Mouse (Mus musculus) kidney, embryonic 16.5 days (tissue): Measurements from ENCODE around the gene Ctbp1. TPM values are rescaled to one million over a fixed set of nuclear protein-coding genes. Genes with fewer than 3 reads are reported as not detected.

Source experiments
- ATAC-seq: fragments of 200-750 bp; cut with Nextera tagmentation; 2 replicates; pipeline ENCODE4 v1.8.0; 2017; ENCODE audit warnings: moderate TSS enrichment; ENCODE audit not compliant: low FRiP score, low TSS enrichment
- H3K27ac ChIP-seq: fragments of 300-500 bp; sonication (generic); 2 replicates; pipeline ENCODE4 v1.5.1; 2014; ENCODE audit warnings: low read length
- H3K27me3 ChIP-seq: fragments of 300-500 bp; sonication (generic); 2 replicates; pipeline ENCODE4 v1.6.1; 2014; ENCODE audit warnings: low read length, control low read depth, mixed read lengths; ENCODE audit not compliant: insufficient read depth
- H3K36me3 ChIP-seq: fragments of 300-500 bp; sonication (generic); 2 replicates; pipeline ENCODE4 v1.6.1; 2014; ENCODE audit warnings: low read length, control low read depth, mixed read lengths; ENCODE audit not compliant: insufficient read depth
- H3K4me1 ChIP-seq: fragments of 300-500 bp; sonication (generic); 2 replicates; pipeline ENCODE4 v1.6.1; 2014; ENCODE audit warnings: low read length, control low read depth, mixed read lengths; ENCODE audit not compliant: insufficient read depth
- H3K4me2 ChIP-seq: fragments of 300-500 bp; sonication (generic); replicated peaks from 2 replicates; pipeline ENCODE4 v1.6.1; 2014; ENCODE audit warnings: low read depth, low read length
- H3K4me3 ChIP-seq: fragments of 300-500 bp; sonication (generic); 2 replicates; pipeline ENCODE4 v1.5.1; 2014; ENCODE audit warnings: mild to moderate bottlenecking, low read length
- H3K9ac ChIP-seq: fragments of 300-500 bp; sonication (generic); replicated peaks from 2 replicates; pipeline ENCODE4 v1.6.1; 2014; ENCODE audit warnings: low read length
- H3K9me3 ChIP-seq: fragments of 300-500 bp; sonication (generic); 2 replicates; pipeline ENCODE4 v1.6.1; 2016; ENCODE audit warnings: low read length, control low read depth
- WGBS: fragments of 180-500 bp; shearing (Covaris S2); extraction: QIAGEN DNeasy Blood & Tissue Kit; methylation state at CpG from one replicate; pipeline ENCODE4 v1.1.7; 2014; 5-methylcytosine and 5-hydroxymethylcytosine counted together
- polyA plus RNA-seq: library from polyadenylated mRNA; unstranded; fragments of >200 nt; fragmentation: Nextera tagmentation; extraction: Ambion mirVana; gene quantifications from 2 replicates; pipeline ENCODE4 v1.2.1, GENCODE M21; 2015

The Ctbp1 gene
- polyA plus RNA-seq, 1 experiment from 2014 or later, result 350 TPM

DNA sequence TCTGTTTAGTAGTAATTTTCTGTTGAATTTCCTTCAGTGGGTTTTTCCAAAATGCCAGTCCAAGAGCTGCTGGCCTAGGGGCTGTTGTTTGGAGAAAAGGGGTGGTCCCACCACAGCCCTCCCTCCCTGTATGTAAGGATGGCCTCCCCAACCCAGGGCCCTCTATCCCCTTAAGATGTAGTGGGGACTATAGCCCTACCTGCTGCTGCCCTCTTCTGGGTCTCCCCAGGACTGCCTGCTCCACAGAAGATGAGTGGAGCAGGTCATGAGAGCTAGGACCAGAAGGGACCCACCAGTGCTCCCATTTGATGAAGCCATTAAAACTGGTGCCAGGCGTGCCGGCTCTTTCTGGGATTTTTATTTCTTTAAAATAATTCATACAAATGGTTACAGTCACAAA, 27.4 kb downstream of the Ctbp1 start:
- Histone ChIP-seq H3K4me1 (no peaks in the 10 kb centered on the region), H3K4me3 (no peak overlapping the region), H3K9me3 (no peaks in the 10 kb centered on the region), H3K27me3 (no peaks in the 10 kb centered on the region), H3K27ac (no peak overlapping the region), H3K9ac (no peak overlapping the region), H3K36me3 (peaks cover 63% of the 10 kb centered on the region), H3K4me2 (no peak overlapping the region)
- no peak; the same call in 1 of the 2 replicates for ATAC-seq
- WGBS, result 87% methylated on average over 2 of the region's 2 CpGs

DNA sequence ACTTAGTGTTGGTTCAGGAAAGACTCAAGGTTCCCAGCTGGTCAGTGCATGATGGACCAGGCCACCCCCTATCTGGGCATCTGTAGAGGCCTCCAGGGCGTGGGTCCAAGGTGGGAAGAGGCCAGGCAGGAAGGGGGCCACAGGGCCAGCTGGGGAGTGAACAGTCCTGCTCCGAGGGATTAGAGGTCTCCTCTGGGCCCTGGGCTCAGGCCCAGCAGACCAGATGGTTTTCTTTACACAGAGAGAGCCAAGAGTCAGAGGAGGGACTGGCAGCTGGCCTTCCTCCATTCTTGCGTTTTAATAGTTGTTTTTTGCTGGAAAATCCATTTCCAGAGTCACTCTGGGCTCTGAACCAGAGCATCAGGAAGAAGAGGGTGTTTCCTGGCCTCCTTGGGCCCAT, 29.1 kb downstream of the Ctbp1 start:
- 56% methylated on average over 3 of the region's 3 CpGs for WGBS
- peak; percentile 71 for ATAC-seq
- H3K36me3 ChIP-seq, result peaks cover 55% of the 10 kb centered on the region
- H3K4me3 ChIP-seq, result no peak overlapping the region
- H3K9me3 ChIP-seq, result no peaks in the 10 kb centered on the region
- H3K27ac ChIP-seq, result peak overlapping the region; percentile 38; the same call in 1 of the 2 replicates
- H3K4me1 ChIP-seq, result no peaks in the 10 kb centered on the region
- no peak overlapping the region for H3K9ac ChIP-seq
- H3K4me2 ChIP-seq, result no peak overlapping the region
- no peaks in the 10 kb centered on the region for H3K27me3 ChIP-seq

DNA sequence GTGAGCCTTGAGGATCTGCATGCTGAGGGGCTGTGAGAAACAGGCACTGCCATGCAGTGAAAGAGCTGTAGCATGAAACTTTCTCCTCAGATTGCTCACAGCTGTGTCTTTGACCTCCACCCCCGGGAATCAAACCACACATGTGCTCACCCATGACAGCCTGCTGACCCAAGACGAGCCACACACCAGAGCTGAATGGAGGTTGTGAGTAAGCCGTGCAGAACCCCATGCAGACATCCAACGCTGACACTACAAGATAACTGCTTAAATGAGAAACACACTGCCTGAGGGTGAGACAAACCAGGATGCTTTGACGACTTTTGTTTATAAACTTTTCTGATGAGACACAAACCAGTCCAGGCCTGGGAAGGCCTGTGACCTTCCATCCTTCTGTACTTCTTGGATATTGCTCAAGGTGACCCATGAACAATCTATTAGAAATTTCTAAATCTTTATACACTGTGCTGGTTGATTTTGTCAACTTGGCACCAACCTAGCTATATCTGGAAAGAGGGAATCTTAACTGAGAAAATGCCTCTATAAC, 30.3 kb downstream of the Ctbp1 start:
- no peak for ATAC-seq
- no peak overlapping the region for H3K27ac ChIP-seq

DNA sequence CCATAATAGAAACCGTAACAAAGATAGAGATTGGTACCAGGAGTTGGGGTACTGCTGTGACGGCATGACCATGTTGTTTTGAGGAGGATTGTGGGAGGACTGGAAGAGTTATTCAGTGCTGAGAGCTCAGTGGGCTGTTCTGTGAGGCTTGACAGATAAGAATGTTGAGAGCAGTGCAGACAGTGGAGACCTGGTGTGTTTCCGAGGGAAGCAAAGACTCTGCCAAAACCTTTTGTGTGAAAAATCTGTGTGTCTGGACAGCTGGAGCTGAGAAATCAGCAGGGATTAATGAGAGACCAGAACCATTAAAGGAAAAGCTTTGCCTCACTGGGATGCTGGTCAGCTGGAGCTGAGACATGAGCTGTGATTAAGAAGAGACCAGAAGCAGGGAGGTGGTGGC, 34.9 kb downstream of the Ctbp1 start:
- peaks cover 7% of the 10 kb centered on the region; the same call in 1 of the 2 replicates for H3K36me3 ChIP-seq
- H3K9me3 ChIP-seq, result no peaks in the 10 kb centered on the region
- H3K27me3 ChIP-seq, result no peaks in the 10 kb centered on the region
- peaks cover 6% of the 10 kb centered on the region for H3K4me1 ChIP-seq
- ATAC-seq, result no peak
- no peak overlapping the region for H3K4me2 ChIP-seq
- no peak overlapping the region for H3K9ac ChIP-seq
- 54% methylated on average over 3 of the region's 3 CpGs for WGBS
- no peak overlapping the region for H3K27ac ChIP-seq
- no peak overlapping the region for H3K4me3 ChIP-seq

More for the DNA sequence above, 30.3 kb downstream of the Ctbp1 start:
- no peak overlapping the region for H3K9ac ChIP-seq
- H3K36me3 ChIP-seq, result peaks cover 43% of the 10 kb centered on the region
- no peaks in the 10 kb centered on the region for H3K9me3 ChIP-seq
- 34% methylated on average over 5 of the region's 5 CpGs for WGBS
- no peaks in the 10 kb centered on the region for H3K27me3 ChIP-seq
- no peak overlapping the region for H3K4me2 ChIP-seq
- no peaks in the 10 kb centered on the region for H3K4me1 ChIP-seq
- no peak overlapping the region for H3K4me3 ChIP-seq

DNA sequence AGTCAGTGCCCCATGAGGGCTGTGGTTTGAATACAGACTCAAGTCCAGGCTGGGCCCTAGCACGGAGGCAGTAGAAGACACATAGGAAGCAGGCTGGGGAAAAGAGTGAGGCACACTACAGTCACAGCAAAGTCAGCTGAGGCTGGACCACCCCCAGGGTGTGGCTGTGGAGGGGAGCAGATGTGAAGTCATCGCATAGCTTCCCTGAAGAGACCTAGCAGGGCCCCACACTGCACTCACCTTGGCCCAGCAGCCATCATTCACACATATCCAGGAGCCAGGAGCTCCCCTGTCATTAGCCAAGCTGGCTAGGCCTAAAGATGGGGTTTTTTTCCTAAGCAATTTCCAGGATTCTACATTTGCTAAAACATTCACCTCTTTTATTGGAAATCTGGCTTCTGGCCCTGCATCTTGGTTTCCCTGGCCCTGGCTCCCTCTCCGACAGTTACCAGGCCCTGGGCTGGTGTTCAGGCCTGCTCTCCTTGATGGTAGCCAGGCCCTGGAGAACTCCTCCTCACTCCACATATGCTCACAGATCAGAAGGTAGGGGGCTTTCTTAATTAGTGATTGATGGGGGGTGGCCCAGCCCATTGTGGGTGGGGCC, 35.6 kb downstream of the Ctbp1 start:
- Histone ChIP-seq H3K27ac (no peak overlapping the region), H3K9ac (no peak overlapping the region), H3K9me3 (no peaks in the 10 kb centered on the region), H3K4me2 (no peak overlapping the region), H3K36me3 (peaks cover 7% of the 10 kb centered on the region; the same call in 1 of the 2 replicates), H3K4me1 (peaks cover 6% of the 10 kb centered on the region), H3K4me3 (no peak overlapping the region), H3K27me3 (no peaks in the 10 kb centered on the region)
- no peak for ATAC-seq
- 71% methylated on average over 3 of the region's 3 CpGs for WGBS

DNA sequence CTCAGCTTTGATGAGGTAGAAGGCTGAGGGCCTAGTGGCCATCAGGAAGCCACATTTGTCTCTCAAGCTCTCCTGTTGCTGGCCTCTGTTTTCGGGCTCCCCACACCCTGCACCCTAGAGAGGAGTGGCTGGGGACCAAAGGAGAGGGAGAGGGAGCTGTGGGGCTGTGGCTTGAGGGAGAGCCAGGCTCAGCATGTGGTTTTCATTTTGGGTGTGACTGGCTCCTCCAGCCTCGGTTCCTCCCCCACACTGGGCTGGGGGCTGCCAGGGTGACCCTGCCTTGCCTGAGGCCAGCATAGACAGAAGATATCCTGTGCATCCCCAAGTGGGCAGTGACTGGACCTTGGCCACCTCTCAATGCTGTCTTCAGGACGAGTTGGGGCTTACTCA, 36.5 kb downstream of the Ctbp1 start:
- Histone ChIP-seq H3K9ac (no peak overlapping the region), H3K4me2 (no peak overlapping the region), H3K9me3 (no peaks in the 10 kb centered on the region), H3K27ac (no peak overlapping the region), H3K27me3 (no peaks in the 10 kb centered on the region), H3K36me3 (peaks cover 7% of the 10 kb centered on the region; the same call in 1 of the 2 replicates), H3K4me3 (no peak overlapping the region), H3K4me1 (peaks cover 6% of the 10 kb centered on the region)
- WGBS, result 47% methylated on average over 3 of the region's 3 CpGs
- ATAC-seq, result no peak

DNA sequence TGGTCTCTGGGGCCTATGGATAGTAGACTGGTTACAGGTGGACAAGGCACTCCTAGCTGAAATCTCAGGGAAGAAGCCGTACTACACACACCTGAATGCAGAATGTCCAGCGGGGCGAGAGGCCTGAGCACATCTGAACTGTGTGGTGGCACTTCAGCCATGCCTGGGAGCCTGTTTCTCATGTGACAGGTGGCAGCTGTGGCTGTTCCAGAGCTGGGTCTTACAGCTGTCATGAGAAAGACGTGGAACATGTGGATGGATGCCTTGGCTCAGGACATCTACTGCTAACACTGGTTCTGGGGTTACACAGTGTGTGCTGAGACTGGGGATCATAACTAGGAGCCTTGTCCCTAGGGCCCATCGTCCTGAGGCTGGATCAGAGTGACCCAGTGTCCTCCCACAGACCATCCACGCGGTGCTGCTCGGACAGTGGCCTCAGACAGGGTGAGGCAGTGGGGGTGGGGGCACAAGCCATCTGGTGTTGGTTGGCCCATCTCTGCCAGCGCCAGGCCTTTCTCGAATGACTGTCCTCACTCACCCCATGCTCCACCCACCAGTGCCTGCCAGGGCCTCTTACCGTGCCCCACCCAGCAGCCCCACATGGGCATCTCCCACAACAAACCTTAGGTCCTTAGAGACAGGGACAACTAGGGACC, 37.1 kb downstream of the Ctbp1 start:
- H3K4me2 ChIP-seq, result no peak overlapping the region
- WGBS, result 63% methylated on average over 11 of the region's 11 CpGs
- H3K9me3 ChIP-seq, result no peaks in the 10 kb centered on the region
- H3K27ac ChIP-seq, result no peak overlapping the region
- H3K36me3 ChIP-seq, result peaks cover 7% of the 10 kb centered on the region; the same call in 1 of the 2 replicates
- no peak for ATAC-seq
- H3K27me3 ChIP-seq, result no peaks in the 10 kb centered on the region
- H3K9ac ChIP-seq, result no peak overlapping the region
- H3K4me3 ChIP-seq, result no peak overlapping the region
- peaks cover 6% of the 10 kb centered on the region for H3K4me1 ChIP-seq

DNA sequence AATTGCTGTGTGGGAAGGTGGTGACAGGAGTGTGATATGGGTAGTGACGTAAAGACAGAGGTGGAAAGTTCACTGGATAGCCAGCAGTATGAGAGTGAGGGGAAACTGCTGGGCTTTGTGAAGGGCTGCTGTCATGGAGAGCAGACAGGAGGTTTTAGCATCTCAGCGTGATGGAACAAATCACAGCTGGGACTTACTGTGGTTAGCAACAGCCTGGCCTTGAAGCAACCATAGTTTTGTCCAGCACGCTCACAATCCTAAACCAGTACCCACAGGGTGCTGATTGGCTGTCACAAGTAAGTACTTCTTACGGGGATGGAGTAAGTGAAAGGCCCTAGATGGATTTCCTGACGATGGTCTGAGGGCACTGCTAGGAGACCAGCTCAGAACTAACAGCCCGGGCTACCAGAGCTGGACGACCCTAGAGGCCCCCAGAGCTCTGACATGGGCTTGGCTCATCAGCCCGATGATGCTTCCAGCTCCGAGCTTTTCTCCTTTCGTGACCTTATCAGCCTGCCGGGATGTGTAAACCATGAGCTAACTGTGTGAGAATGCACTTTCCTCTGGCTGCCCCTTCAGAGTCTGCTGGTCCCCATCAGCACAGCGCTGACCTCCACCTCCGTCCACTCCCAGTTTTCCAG, 40.3 kb downstream of the Ctbp1 start:
- Histone ChIP-seq H3K4me3 (no peak overlapping the region), H3K4me2 (no peak overlapping the region), H3K27ac (no peak overlapping the region), H3K27me3 (no peaks in the 10 kb centered on the region), H3K9me3 (no peaks in the 10 kb centered on the region), H3K4me1 (peaks cover 6% of the 10 kb centered on the region), H3K9ac (no peak overlapping the region), H3K36me3 (no peaks in the 10 kb centered on the region)
- peak; percentile 40 for ATAC-seq
- WGBS, result 51% methylated on average over 13 of the region's 13 CpGs

DNA sequence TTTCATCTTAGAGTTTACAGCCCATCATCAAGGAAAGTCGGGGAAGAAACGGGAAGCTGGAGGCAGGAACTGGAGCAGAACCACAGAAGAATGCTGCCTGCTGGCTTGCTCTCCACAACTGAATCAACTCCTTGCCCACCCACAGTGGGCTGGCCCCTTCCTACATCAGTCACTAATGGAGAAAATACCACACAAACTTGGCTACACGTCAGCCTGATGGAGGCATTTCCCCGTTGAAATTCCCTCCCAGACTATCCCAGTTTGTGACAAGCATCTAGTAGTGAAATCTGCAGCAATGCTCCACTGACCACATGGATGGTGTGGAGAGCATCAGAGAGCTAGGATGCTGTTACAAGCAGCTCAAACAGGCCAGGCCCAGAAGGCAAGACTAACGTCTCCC, 42.0 kb downstream of the Ctbp1 start:
- no peak overlapping the region for H3K4me3 ChIP-seq
- WGBS, result 70% methylated on average over 5 of the region's 5 CpGs
- no peak for ATAC-seq
- H3K9me3 ChIP-seq, result no peaks in the 10 kb centered on the region
- no peak overlapping the region for H3K27ac ChIP-seq
- H3K27me3 ChIP-seq, result no peaks in the 10 kb centered on the region
- no peak overlapping the region for H3K4me2 ChIP-seq
- H3K9ac ChIP-seq, result no peak overlapping the region
- no peaks in the 10 kb centered on the region for H3K36me3 ChIP-seq
- H3K4me1 ChIP-seq, result peaks cover 7% of the 10 kb centered on the region

DNA sequence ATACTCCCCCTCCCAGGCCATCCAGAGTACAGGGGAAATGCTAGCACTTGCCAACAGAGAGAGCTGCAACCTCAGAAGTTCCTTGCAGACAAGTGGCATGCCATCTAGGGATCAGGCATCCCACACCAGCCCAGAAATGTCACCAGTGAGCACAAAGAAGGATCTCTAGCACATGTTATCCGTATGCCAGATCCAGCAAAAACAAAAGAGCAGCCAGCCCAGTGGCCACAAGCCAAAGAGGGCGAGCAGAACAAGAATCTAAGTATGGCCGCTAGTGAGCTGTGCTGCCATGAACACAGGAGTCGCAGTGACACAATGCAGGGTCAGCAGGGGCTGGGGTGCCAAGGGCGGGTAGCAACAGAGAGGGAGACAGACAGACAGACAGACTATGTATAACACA, 44.5 kb downstream of the Ctbp1 start:
- H3K4me1 ChIP-seq, result peaks cover 9% of the 10 kb centered on the region
- no peaks in the 10 kb centered on the region for H3K36me3 ChIP-seq
- ATAC-seq, result no peak
- H3K4me3 ChIP-seq, result no peak overlapping the region
- H3K9ac ChIP-seq, result no peak overlapping the region
- no peak overlapping the region for H3K27ac ChIP-seq
- 63% methylated on average over 5 of the region's 5 CpGs for WGBS
- no peak overlapping the region for H3K4me2 ChIP-seq
- no peaks in the 10 kb centered on the region for H3K9me3 ChIP-seq
- H3K27me3 ChIP-seq, result no peaks in the 10 kb centered on the region
